Mouse (Mus musculus) olfactory bulb, adult 2 months (tissue): ENCODE data around the gene Stk11. TPM values are rescaled to one million over a fixed set of nuclear protein-coding genes. Genes with fewer than 3 reads are reported as not detected.

Source experiments
- H3K27ac ChIP-seq: fragments of 200-500 bp; 2 replicates; pipeline ENCODE4 v1.5.1; 2012; ENCODE audit warnings: low read depth, low read length; ENCODE audit not compliant: insufficient read depth
- H3K4me1 ChIP-seq: fragments of 200-500 bp; 2 replicates; pipeline ENCODE4 v1.6.1; 2012; ENCODE audit warnings: low read length; ENCODE audit not compliant: control insufficient read depth, insufficient read depth
- H3K4me3 ChIP-seq: fragments of 200-500 bp; 2 replicates; pipeline ENCODE4 v1.5.1; 2012; ENCODE audit warnings: mild to moderate bottlenecking, low read depth, low read length, moderate library complexity; ENCODE audit not compliant: insufficient read depth
- CTCF ChIP-seq: fragments of 200-500 bp; IDR thresholded peaks from 2 replicates; pipeline ENCODE4 v1.5.1; 2012; ENCODE audit warnings: low read depth, mild to moderate bottlenecking, low read length, moderate library complexity; ENCODE audit not compliant: insufficient read depth
- POLR2A ChIP-seq: fragments of 200-500 bp; IDR thresholded peaks from 2 replicates; pipeline ENCODE4 v1.6.1; 2012; ENCODE audit warnings: mild to moderate bottlenecking, low read depth, low read length, moderate library complexity; ENCODE audit not compliant: insufficient read depth
- WGBS: fragments of 180-500 bp; shearing (Covaris S2); methylation state at CpG from one replicate; pipeline ENCODE4 v1.1.7; 2018; 5-methylcytosine and 5-hydroxymethylcytosine counted together
- polyA plus RNA-seq: library from polyadenylated mRNA; stranded (reverse); fragments of >200 nt; gene quantifications from 2 replicates; pipeline ENCODE4 v1.2.4, GENCODE M21; 2012; ENCODE audit warnings: low replicate concordance; ENCODE audit not compliant: missing spikeins, insufficient read depth, insufficient read length

The Stk11 gene
- polyA plus RNA-seq, 1 experiment: not detected

GRCm38 (mm10) chr10:80117736-80118135 is 2.1 kb downstream of the Stk11 start:
- H3K4me3 ChIP-seq: peak overlapping the region; percentile 74
- no peak for TF ChIP-seq CTCF
- no peak for TF ChIP-seq POLR2A
- no peak overlapping the region for H3K27ac ChIP-seq
- 26% methylated on average over 1 of the region's 1 CpGs for WGBS
- peaks cover 33% of the 10 kb centered on the region for H3K4me1 ChIP-seq

GRCm38 (mm10) chr10:80118552-80118951 is 2.9 kb downstream of the Stk11 start:
- no peak overlapping the region for H3K27ac ChIP-seq

GRCm38 (mm10) chr10:80120146-80120545 is 4.5 kb downstream of the Stk11 start:
- WGBS: 54% methylated on average over 2 of the region's 2 CpGs
- Histone ChIP-seq H3K4me3 (no peak overlapping the region), H3K4me1 (peaks cover 32% of the 10 kb centered on the region), H3K27ac (no peak overlapping the region)
- no peak for TF ChIP-seq POLR2A
- TF ChIP-seq CTCF: no peak

More at GRCm38 (mm10) chr10:80118552-80118951, 2.9 kb downstream of the Stk11 start:
- TF ChIP-seq POLR2A (no peak), CTCF (no peak)
- WGBS: 43% methylated on average over 6 of the region's 6 CpGs
- Histone ChIP-seq H3K4me1 (peaks cover 33% of the 10 kb centered on the region), H3K4me3 (no peak overlapping the region)

GRCm38 (mm10) chr10:80121639-80122038 is 6.0 kb downstream of the Stk11 start:
- Histone ChIP-seq H3K4me1 (peaks cover 29% of the 10 kb centered on the region), H3K27ac (no peak overlapping the region), H3K4me3 (no peak overlapping the region)
- TF ChIP-seq CTCF (no peak), POLR2A (no peak)
- WGBS: 67% methylated on average over 2 of the region's 2 CpGs

- 91% methylated on average over 9 of the region's 9 CpGs for WGBS
Observed at GRCm38 (mm10) chr10:80123932-80124562, 8.4 kb downstream of the Stk11 start.

GRCm38 (mm10) chr10:80127920-80128319 is 12.3 kb downstream of the Stk11 start:
- WGBS: 90% methylated on average over 8 of the region's 8 CpGs
- no peak overlapping the region for H3K27ac ChIP-seq

More at GRCm38 (mm10) chr10:80123932-80124562, 8.4 kb downstream of the Stk11 start:
- Histone ChIP-seq H3K4me3 (no peak overlapping the region), H3K27ac (no peak overlapping the region), H3K4me1 (peaks cover 9% of the 10 kb centered on the region)
- TF ChIP-seq POLR2A: no peak
- no peak for TF ChIP-seq CTCF

GRCm38 (mm10) chr10:80129846-80130245 is 14.2 kb downstream of the Stk11 start:
- 85% methylated on average over 9 of the region's 9 CpGs for WGBS
- peaks cover 31% of the 10 kb centered on the region for H3K4me1 ChIP-seq
- TF ChIP-seq CTCF (no peak), POLR2A (0 out of 2 replicates have a peak, but pooled peaks have one; percentile 15)
- no peak overlapping the region for H3K4me3 ChIP-seq
- no peak overlapping the region for H3K27ac ChIP-seq

More at GRCm38 (mm10) chr10:80127920-80128319, 12.3 kb downstream of the Stk11 start:
- Histone ChIP-seq H3K4me3 (no peak overlapping the region), H3K4me1 (peaks cover 21% of the 10 kb centered on the region)
- TF ChIP-seq POLR2A (0 out of 2 replicates have a peak, but pooled peaks have one; percentile 17), CTCF (no peak)

- peaks cover 31% of the 10 kb centered on the region for H3K4me1 ChIP-seq
- WGBS: 78% methylated on average over 18 of the region's 18 CpGs
- H3K4me3 ChIP-seq: no peak overlapping the region
- TF ChIP-seq POLR2A (no peak), CTCF (no peak)
- H3K27ac ChIP-seq: no peak overlapping the region
Observed at GRCm38 (mm10) chr10:80130403-80131031, 14.9 kb downstream of the Stk11 start.

GRCm38 (mm10) chr10:80131316-80131951 is 15.8 kb downstream of the Stk11 start:
- no peak overlapping the region for H3K27ac ChIP-seq
- TF ChIP-seq CTCF (no peak), POLR2A (no peak)
- no peak overlapping the region for H3K4me3 ChIP-seq
- peaks cover 31% of the 10 kb centered on the region for H3K4me1 ChIP-seq
- WGBS: 32% methylated on average over 55 of the region's 55 CpGs

- Histone ChIP-seq H3K4me1 (peaks cover 36% of the 10 kb centered on the region), H3K4me3 (no peak overlapping the region), H3K27ac (no peak overlapping the region)
- no peak for TF ChIP-seq CTCF
- TF ChIP-seq POLR2A: 0 out of 2 replicates have a peak, but pooled peaks have one; percentile 3
- WGBS: 57% methylated on average over 27 of the region's 27 CpGs
Observed at GRCm38 (mm10) chr10:80131952-80132350, 16.3 kb downstream of the Stk11 start.
